Mouse (Mus musculus) liver, adult 2 months (tissue): ENCODE data around the gene Dbn1.

Experiments
- CTCF ChIP-seq: fragments of 200-500 bp; IDR thresholded peaks from 2 replicates; pipeline ENCODE4 v1.5.1; 2011; ENCODE audit warnings: low read depth, low read length, control low read depth
- POLR2A ChIP-seq: fragments of 200-500 bp; IDR thresholded peaks from 2 replicates; pipeline ENCODE4 v1.6.1; 2011; ENCODE audit warnings: low read length, control low read depth; ENCODE audit not compliant: insufficient read depth; ENCODE audit errors: extremely low read depth

DNA sequence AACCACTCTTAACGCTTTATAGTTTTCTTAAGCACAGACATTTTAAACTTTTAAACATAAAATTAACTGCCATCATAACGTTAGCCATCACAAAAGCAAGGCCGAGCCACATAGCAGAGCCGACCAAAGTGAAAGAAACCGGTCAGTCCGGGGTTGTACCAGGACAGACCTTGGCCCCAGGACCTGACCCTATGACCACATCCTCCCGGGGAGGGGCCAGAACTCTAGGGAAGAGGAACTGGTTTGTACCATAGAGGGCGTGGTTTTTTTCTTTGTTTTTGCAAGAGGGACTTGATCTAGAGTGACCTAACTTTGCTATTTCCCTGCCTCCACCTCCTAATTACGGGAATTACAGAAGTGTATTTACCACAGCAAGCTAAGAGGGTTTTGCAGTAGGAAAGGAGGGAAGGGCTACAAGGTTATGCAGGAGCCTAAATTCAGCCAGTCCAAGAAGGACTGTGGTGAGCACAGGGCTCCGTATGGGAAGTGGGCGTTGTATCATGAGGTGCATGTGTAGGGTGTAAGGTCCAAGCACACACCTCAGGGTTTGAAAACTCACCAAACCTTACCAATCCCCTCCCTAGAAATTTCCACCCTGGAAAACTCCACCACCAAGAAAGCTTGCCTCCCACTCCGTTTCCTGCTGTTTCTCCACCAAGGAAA lies 58.6 kb downstream of the Dbn1 start:
- TF ChIP-seq CTCF (no peak), POLR2A (no peak)
